Mouse (Mus musculus): ENCODE measurements at regions not wholly inside any gene's neighbourhood (a gene's known extent, or its start where the extent isn't known, plus 50 kb on each side); places are given as distances from the start of the nearest gene placed in this dataset.

GRCm38 (mm10) chr10:108033317-108033795, 121.4 kb upstream of the Otogl start:
- peak; percentile 55 for DNase-seq (ENCODE audit: low read depth)

GRCm38 (mm10) chr10:108027506-108027905, 115.6 kb upstream of the Otogl start:
- DNase-seq (ENCODE audit: low read depth): peak; percentile 36

GRCm38 (mm10) chr10:108024227-108024626, 112.3 kb upstream of the Otogl start:
- no peak for DNase-seq (ENCODE audit: low read depth)

GRCm38 (mm10) chr10:108016552-108016951, 104.6 kb upstream of the Otogl start:
- no peak for DNase-seq (ENCODE audit: low read depth)

- peak; percentile 72 for DNase-seq (ENCODE audit: low read depth)
Measured at GRCm38 (mm10) chr10:107994836-107995585, 83.1 kb upstream of the Otogl start.

- DNase-seq (ENCODE audit: low read depth): no peak
Measured at GRCm38 (mm10) chr10:107992621-107993020, 80.7 kb upstream of the Otogl start.

GRCm38 (mm10) chr10:107990557-107990956, 78.6 kb upstream of the Otogl start:
- no peak for DNase-seq (ENCODE audit: low read depth)

- no peak for DNase-seq (ENCODE audit: low read depth)
Measured at GRCm38 (mm10) chr10:107989913-107990312, 78.0 kb upstream of the Otogl start.

- no peak for DNase-seq (ENCODE audit: low read depth)
Measured at GRCm38 (mm10) chr10:107982632-107983031, 70.7 kb upstream of the Otogl start.

GRCm38 (mm10) chr10:107982082-107982481, 70.1 kb upstream of the Otogl start:
- DNase-seq (ENCODE audit: low read depth): no peak

- DNase-seq (ENCODE audit: low read depth): no peak
Measured at GRCm38 (mm10) chr10:107976392-107976965, 64.5 kb upstream of the Otogl start.

- no peak for DNase-seq (ENCODE audit: low read depth)
Measured at GRCm38 (mm10) chr10:107971748-107972147, 59.8 kb upstream of the Otogl start.

- peak; percentile 78 for DNase-seq (ENCODE audit: low read depth)
Measured at GRCm38 (mm10) chr10:107966996-107967395, 55.1 kb upstream of the Otogl start.

- no peak for DNase-seq (ENCODE audit: low read depth)
Measured at GRCm38 (mm10) chr10:107964022-107964421, 52.1 kb upstream of the Otogl start.

- DNase-seq (ENCODE audit: low read depth): no peak
Measured at GRCm38 (mm10) chr10:107962130-107962529, 50.2 kb upstream of the Otogl start.
